Mouse (Mus musculus): ENCODE results near the gene Sash3. TPM values are rescaled to one million over a fixed set of nuclear protein-coding genes. Genes with fewer than 3 reads are reported as not detected.
"Not testable (repeated sequence)": the region's sequence is repeated elsewhere in the genome, so short reads cannot be mapped to it uniquely, and the experiment has no call there.

Gene Sash3
- polyA plus RNA-seq, 1 experiment: not detected

DNA sequence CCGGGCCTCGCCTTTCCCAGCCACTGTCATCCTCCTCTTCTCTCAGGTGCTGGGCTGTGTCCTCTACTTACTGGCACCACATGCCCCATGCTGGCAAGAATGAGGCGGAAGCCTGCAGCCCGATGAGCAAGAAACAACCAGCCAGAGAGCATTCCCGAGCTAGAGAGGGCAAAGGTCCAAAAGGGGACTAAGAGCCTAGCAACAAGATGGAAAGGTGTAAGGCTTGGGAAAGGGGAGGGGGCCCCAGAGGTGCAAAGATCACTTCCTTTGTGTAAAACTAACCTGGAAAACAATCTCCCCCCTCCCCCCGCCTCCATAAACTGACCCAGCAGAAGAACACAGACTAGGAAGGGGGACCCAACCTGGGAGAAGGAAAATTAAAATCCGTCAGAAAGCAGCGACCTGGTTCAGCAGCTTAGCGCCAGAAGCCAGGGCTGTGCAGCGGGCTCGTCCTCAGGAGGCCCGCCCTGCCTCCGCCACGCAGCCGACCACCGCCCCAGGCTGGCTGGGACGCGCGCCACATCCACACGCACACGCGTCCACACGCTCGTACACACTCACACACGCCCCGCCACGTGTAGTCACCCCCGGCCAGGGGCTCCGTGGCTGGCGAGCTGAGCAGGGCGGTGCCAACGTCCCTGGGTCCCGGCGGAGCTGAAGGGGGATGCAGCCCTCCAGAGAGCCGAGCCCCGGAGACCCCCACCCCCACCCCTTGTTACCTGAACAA, 61.7 kb downstream of the Sash3 start:
- H3K36me3 ChIP-seq (ENCODE audit: control insufficient read depth, insufficient read depth): no peaks in the 10 kb centered on the region
- peak overlapping the region; percentile 42 for H3K4me3 ChIP-seq (ENCODE audit: insufficient read depth, poor library complexity, severe bottlenecking)
- H3ac ChIP-seq (ENCODE audit: control insufficient read depth, insufficient read length, low read depth): peak overlapping the region; percentile 94
- peak; percentile 7 for TF ChIP-seq MAX (IDR thresholded peaks at IDR 0.05)
- TF ChIP-seq USF1 (IDR thresholded peaks at IDR 0.05; ENCODE audit: low read depth): no peak
- H3K79me2 ChIP-seq (ENCODE audit: control insufficient read depth, insufficient read depth): no peaks in the 10 kb centered on the region
- no peaks in the 10 kb centered on the region for H3K79me3 ChIP-seq (ENCODE audit: low read depth)
- no peaks in the 10 kb centered on the region for H3K27me3 ChIP-seq (ENCODE audit: control insufficient read depth, insufficient read depth, insufficient read length)

DNA sequence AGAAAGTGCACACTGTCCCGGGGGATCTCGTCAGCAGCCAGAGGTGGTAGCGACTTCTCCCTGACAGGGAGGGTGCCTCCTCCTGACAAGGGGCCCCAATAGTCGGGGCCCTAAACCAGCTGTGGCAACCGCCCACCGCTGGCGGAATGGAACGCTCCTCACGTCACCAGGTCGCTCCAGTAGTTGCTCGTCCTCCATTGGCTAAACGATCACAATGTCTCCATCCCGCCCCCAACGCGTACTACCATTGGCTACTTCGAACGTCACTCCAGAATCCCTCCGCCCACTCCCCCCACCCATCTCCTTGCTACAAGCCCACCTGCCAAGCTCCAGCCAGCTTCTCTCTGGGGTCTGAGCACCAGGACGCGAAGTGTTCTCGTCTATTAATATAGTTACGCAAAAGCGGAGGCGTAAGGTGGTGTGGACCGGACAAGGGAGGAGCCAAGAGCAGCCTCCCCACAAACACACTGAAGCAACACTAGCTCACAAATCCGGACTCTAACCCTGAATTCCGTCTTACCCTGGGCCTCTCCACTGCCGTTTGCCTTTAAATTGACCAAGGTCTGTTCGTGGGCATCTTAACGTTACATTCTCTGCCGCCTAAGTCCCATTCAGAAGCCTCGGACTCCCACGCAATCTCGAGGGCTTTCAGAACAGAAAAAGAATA, 62.4 kb downstream of the Sash3 start, which contains the start of gene Zdhhc9:
TSS of gene Zdhhc9 (minus strand) at position 360 of the 667 bp plus-strand sequence.
- no peaks in the 10 kb centered on the region for H3K27me3 ChIP-seq (ENCODE audit: control insufficient read depth, insufficient read depth, insufficient read length)
- H3K79me3 ChIP-seq (ENCODE audit: low read depth): no peaks in the 10 kb centered on the region
- H3K79me2 ChIP-seq (ENCODE audit: control insufficient read depth, insufficient read depth): no peaks in the 10 kb centered on the region
- H3K36me3 ChIP-seq (ENCODE audit: control insufficient read depth, insufficient read depth): no peaks in the 10 kb centered on the region
- peak within 1 kb of the TSS; percentile 42 for H3K4me3 ChIP-seq (ENCODE audit: insufficient read depth, poor library complexity, severe bottlenecking)
- H3ac ChIP-seq (ENCODE audit: control insufficient read depth, insufficient read length, low read depth): peak within 1 kb of the TSS; percentile 94
- TF ChIP-seq MAX (IDR thresholded peaks at IDR 0.05) (peak; percentile 0), MYOG (IDR thresholded peaks at IDR 0.05; ENCODE audit: control insufficient read depth, extremely low read depth, insufficient read length) (no peak)

DNA sequence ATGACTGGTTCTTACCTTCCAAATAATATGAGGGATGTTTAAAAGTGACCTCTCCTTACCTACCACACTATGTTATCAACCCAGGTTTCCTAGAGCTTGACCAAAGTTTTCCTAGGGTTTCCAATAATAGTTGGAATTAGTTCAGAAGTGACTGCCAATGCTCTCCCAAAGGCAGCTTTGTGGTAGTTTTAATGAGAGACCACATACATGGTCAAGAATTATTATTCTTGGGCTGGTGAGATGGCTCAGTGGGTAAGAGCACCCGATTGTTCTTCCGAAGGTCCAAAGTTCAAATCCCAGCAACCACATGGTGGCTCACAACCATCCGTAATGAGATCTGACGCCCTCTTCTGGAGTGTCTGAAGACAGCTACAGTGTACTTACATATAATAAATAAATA, 63.5 kb downstream of the Sash3 start:
- H3K27me3 ChIP-seq (ENCODE audit: control insufficient read depth, insufficient read depth, insufficient read length); H3K36me3 ChIP-seq (ENCODE audit: control insufficient read depth, insufficient read depth); H3K79me2 ChIP-seq (ENCODE audit: control insufficient read depth, insufficient read depth); H3K79me3 ChIP-seq (ENCODE audit: low read depth); H3ac ChIP-seq (ENCODE audit: control insufficient read depth, insufficient read length, low read depth); H3K4me3 ChIP-seq (ENCODE audit: insufficient read depth, poor library complexity, severe bottlenecking): not testable (repeated sequence)

Other genes with a start within 250 kb of the Sash3 start
- 4.8 TPM for gene Ocrl, start 234.0 kb upstream of the Sash3 start, polyA plus RNA-seq (2012; fragmentation: generic; extraction: Trizol)
- gene Apln, start 111.6 kb upstream of the Sash3 start, polyA plus RNA-seq (2012; fragmentation: generic; extraction: Trizol): 6.5 TPM
- gene Xpnpep2, start 37.7 kb upstream of the Sash3 start, polyA plus RNA-seq (2012; fragmentation: generic; extraction: Trizol): 0.11 TPM
- 5.9 TPM for gene Zdhhc9, start 62.4 kb downstream of the Sash3 start, polyA plus RNA-seq (2012; fragmentation: generic; extraction: Trizol)
- 15.2 TPM for gene Utp14a, start 110.4 kb downstream of the Sash3 start, polyA plus RNA-seq (2012; fragmentation: generic; extraction: Trizol)
- 3.7 TPM for gene Bcorl1, start 194.9 kb downstream of the Sash3 start, polyA plus RNA-seq (2012; fragmentation: generic; extraction: Trizol)

Measured in C2C12 (cell line).